In the genomic region with DNA sequence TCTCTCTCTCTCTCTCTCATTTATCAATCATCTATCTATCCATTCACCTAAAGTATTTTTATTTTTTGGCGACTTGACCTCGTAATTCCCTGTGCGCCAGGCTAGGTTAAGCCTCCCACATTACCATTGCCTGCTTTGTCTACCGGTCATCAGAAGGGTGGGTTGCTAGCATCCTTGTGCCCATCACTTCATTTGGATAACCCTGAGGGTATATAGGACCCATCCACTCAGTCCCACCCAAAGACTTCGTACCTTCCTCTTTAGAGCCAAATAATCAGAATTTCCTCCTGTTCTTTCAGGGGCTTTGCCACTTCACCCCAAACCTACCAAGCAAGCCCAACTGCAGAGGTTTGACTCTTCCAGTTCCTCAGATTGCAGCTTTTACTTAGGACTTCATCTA, we compare ENCODE assay signal across 7 mouse cellular contexts. TPM values are rescaled to one million over a fixed set of nuclear protein-coding genes. Genes with fewer than 3 reads are reported as not detected.
DNase-seq lines count a peak whose midpoint lies in the region; ATAC-seq and TF ChIP-seq lines count a peak whose summit lies in the region.

No protein-coding gene starts in this region.

- peaks cover 21% of the 10 kb centered on the region for H3K36me3 ChIP-seq in embryonic facial prominence, embryonic 12.5 days
- H3K36me3 ChIP-seq in intestine, postnatal 0 days (ENCODE audit: control insufficient read depth, insufficient read depth), result peaks cover 8% of the 10 kb centered on the region
- peaks cover 18% of the 10 kb centered on the region for H3K36me3 ChIP-seq in neural tube, embryonic 15.5 days

- DNase-seq in thymus, postnatal 0 days (ENCODE audit: low spot score), result peak; percentile 4
- no peak for DNase-seq in thymus, postnatal 25 days
- no peak for DNase-seq in kidney, postnatal 36 days
- no peak for DNase-seq in left cerebral cortex, adult 18-20 months (ENCODE audit: low spot score in 2 of 2)

- TF ChIP-seq CTCF in intestine, postnatal 0 days (IDR thresholded peaks at IDR 0.05; ENCODE audit: low read depth), result no peak

- ATAC-seq in embryonic facial prominence, embryonic 12.5 days (ENCODE audit: insufficient number of reproducible peaks, insufficient read depth, low FRiP score, low TSS enrichment), result peak; percentile 55; the same call in 1 of the 2 replicates
- no peak for ATAC-seq in intestine, postnatal 0 days
- ATAC-seq in neural tube, embryonic 15.5 days (ENCODE audit: low FRiP score), result peak; percentile 28; the same call in 1 of the 2 replicates

- H3K4me2 ChIP-seq in embryonic facial prominence, embryonic 12.5 days (replicated peaks), result peak overlapping the region; percentile 68
- peak overlapping the region; percentile 70 for H3K4me2 ChIP-seq in intestine, postnatal 0 days (replicated peaks; ENCODE audit: low read depth)
- peak overlapping the region; percentile 76 for H3K4me2 ChIP-seq in neural tube, embryonic 15.5 days

- peaks cover 4% of the 10 kb centered on the region; the same call in 1 of the 2 replicates for H3K4me1 ChIP-seq in embryonic facial prominence, embryonic 12.5 days
- H3K4me1 ChIP-seq in intestine, postnatal 0 days (replicated peaks; ENCODE audit: control insufficient read depth, insufficient read depth, low read length), result no peaks in the 10 kb centered on the region
- peaks cover 16% of the 10 kb centered on the region for H3K4me1 ChIP-seq in neural tube, embryonic 15.5 days

- H3K27ac ChIP-seq in embryonic facial prominence, embryonic 12.5 days, result no peak overlapping the region
- no peak overlapping the region for H3K27ac ChIP-seq in intestine, postnatal 0 days (ENCODE audit: low read depth, low read length)
- H3K27ac ChIP-seq in neural tube, embryonic 15.5 days (replicated peaks), result no peak overlapping the region

- 10% methylated on average over 5 of the region's 5 CpGs for WGBS in embryonic facial prominence, embryonic 12.5 days
- 9% methylated on average over 5 of the region's 5 CpGs for WGBS in intestine, postnatal 0 days
- 12% methylated on average over 5 of the region's 5 CpGs for WGBS in neural tube, embryonic 15.5 days

- H3K27me3 ChIP-seq in embryonic facial prominence, embryonic 12.5 days, result no peaks in the 10 kb centered on the region
- no peaks in the 10 kb centered on the region for H3K27me3 ChIP-seq in intestine, postnatal 0 days (replicated peaks; ENCODE audit: control insufficient read depth, insufficient read depth, low read length)
- H3K27me3 ChIP-seq in neural tube, embryonic 15.5 days (replicated peaks), result no peaks in the 10 kb centered on the region

- no peaks in the 10 kb centered on the region for H3K9me3 ChIP-seq in embryonic facial prominence, embryonic 12.5 days
- no peaks in the 10 kb centered on the region for H3K9me3 ChIP-seq in intestine, postnatal 0 days (ENCODE audit: control insufficient read depth)
- H3K9me3 ChIP-seq in neural tube, embryonic 15.5 days (replicated peaks), result no peaks in the 10 kb centered on the region

- peak overlapping the region; percentile 86 for H3K4me3 ChIP-seq in embryonic facial prominence, embryonic 12.5 days
- H3K4me3 ChIP-seq in intestine, postnatal 0 days (ENCODE audit: low read depth, low read length), result peak overlapping the region; percentile 69
- peak overlapping the region; percentile 80 for H3K4me3 ChIP-seq in neural tube, embryonic 15.5 days (replicated peaks)

- peak overlapping the region; percentile 75; the same call in 1 of the 2 replicates for H3K9ac ChIP-seq in embryonic facial prominence, embryonic 12.5 days
- H3K9ac ChIP-seq in intestine, postnatal 0 days (ENCODE audit: low read depth, low read length), result no peak overlapping the region
- H3K9ac ChIP-seq in neural tube, embryonic 15.5 days (replicated peaks), result peak overlapping the region; percentile 43; the same call in 1 of the 2 replicates

RNA-seq across cellular contexts. Expression of gene Tex30, which starts 0.7 kb away (rescaled TPM):
- polyA plus RNA-seq in thymus, postnatal 0 days (2015; fragmentation: Nextera tagmentation; extraction: Ambion mirVana), result 154 and 161 TPM in 2 replicates
- 76.1 and 79.0 TPM in 2 replicates for polyA plus RNA-seq in embryonic facial prominence, embryonic 12.5 days (2016; fragmentation: Nextera tagmentation; extraction: Ambion mirVana)
- polyA plus RNA-seq in intestine, postnatal 0 days (2015; fragmentation: Nextera tagmentation; extraction: Ambion mirVana), result 37.0 and 39.0 TPM in 2 replicates
- polyA plus RNA-seq in neural tube, embryonic 15.5 days (2015; fragmentation: Nextera tagmentation; extraction: Ambion mirVana), result 42.6 and 53.8 TPM in 2 replicates
- 10 to 100 TPM in 1 of 2 experiments, 1 to 10 TPM in 1; 8.0 to 10.9 TPM for total RNA-seq in left cerebral cortex, adult 18-20 months (2021)

RNA-seq across cellular contexts. Expression of gene Kdelc1, which starts 15.7 kb away (rescaled TPM):
- polyA plus RNA-seq in thymus, postnatal 0 days (2015; fragmentation: Nextera tagmentation; extraction: Ambion mirVana), result 25.2 and 29.0 TPM in 2 replicates
- 69.9 and 80.1 TPM in 2 replicates for polyA plus RNA-seq in embryonic facial prominence, embryonic 12.5 days (2016; fragmentation: Nextera tagmentation; extraction: Ambion mirVana)
- polyA plus RNA-seq in intestine, postnatal 0 days (2015; fragmentation: Nextera tagmentation; extraction: Ambion mirVana), result 13.2 and 14.7 TPM in 2 replicates
- polyA plus RNA-seq in neural tube, embryonic 15.5 days (2015; fragmentation: Nextera tagmentation; extraction: Ambion mirVana), result 27.9 and 29.9 TPM in 2 replicates
- total RNA-seq in left cerebral cortex, adult 18-20 months (2021), result 10 to 100 TPM in 1 of 2 experiments, 1 to 10 TPM in 1; 8.6 to 10.6 TPM

RNA-seq across cellular contexts. Expression of gene Bivm, which starts 15.8 kb away (rescaled TPM):
- 10.1 and 10.3 TPM in 2 replicates for polyA plus RNA-seq in thymus, postnatal 0 days (2015; fragmentation: Nextera tagmentation; extraction: Ambion mirVana)
- 26.4 and 31.5 TPM in 2 replicates for polyA plus RNA-seq in embryonic facial prominence, embryonic 12.5 days (2016; fragmentation: Nextera tagmentation; extraction: Ambion mirVana)
- 7.4 and 7.6 TPM in 2 replicates for polyA plus RNA-seq in intestine, postnatal 0 days (2015; fragmentation: Nextera tagmentation; extraction: Ambion mirVana)
- 24.6 and 28.9 TPM in 2 replicates for polyA plus RNA-seq in neural tube, embryonic 15.5 days (2015; fragmentation: Nextera tagmentation; extraction: Ambion mirVana)
- 10 to 100 TPM; 30.0 to 34.6 TPM for total RNA-seq in left cerebral cortex, adult 18-20 months (2021)

RNA-seq across cellular contexts. Expression of gene Gm8251, which starts 41.2 kb away (rescaled TPM):
- 0.17 and 0.20 TPM in 2 replicates for polyA plus RNA-seq in thymus, postnatal 0 days (2015; fragmentation: Nextera tagmentation; extraction: Ambion mirVana)
- 0.03 and 0.06 TPM in 2 replicates for polyA plus RNA-seq in embryonic facial prominence, embryonic 12.5 days (2016; fragmentation: Nextera tagmentation; extraction: Ambion mirVana)
- polyA plus RNA-seq in intestine, postnatal 0 days (2015; fragmentation: Nextera tagmentation; extraction: Ambion mirVana), result 0.03 TPM in 1 of 2 replicates, not detected in the other
- 0.05 TPM in 2 replicates for polyA plus RNA-seq in neural tube, embryonic 15.5 days (2015; fragmentation: Nextera tagmentation; extraction: Ambion mirVana)
- total RNA-seq in left cerebral cortex, adult 18-20 months (2021), result not detected

RNA-seq across cellular contexts. Expression of gene Ercc5, which starts 44.6 kb away (rescaled TPM):
- polyA plus RNA-seq in thymus, postnatal 0 days (2015; fragmentation: Nextera tagmentation; extraction: Ambion mirVana), result 13.3 TPM in 2 replicates
- polyA plus RNA-seq in embryonic facial prominence, embryonic 12.5 days (2016; fragmentation: Nextera tagmentation; extraction: Ambion mirVana), result 33.0 and 35.9 TPM in 2 replicates
- polyA plus RNA-seq in intestine, postnatal 0 days (2015; fragmentation: Nextera tagmentation; extraction: Ambion mirVana), result 7.6 and 8.7 TPM in 2 replicates
- 24.2 and 24.4 TPM in 2 replicates for polyA plus RNA-seq in neural tube, embryonic 15.5 days (2015; fragmentation: Nextera tagmentation; extraction: Ambion mirVana)
- 10 to 100 TPM; 21.5 to 22.8 TPM for total RNA-seq in left cerebral cortex, adult 18-20 months (2021)
